Mouse (Mus musculus) midbrain, embryonic 14.5 days (tissue): ENCODE data around the gene Slc35g3. TPM values are rescaled to one million over a fixed set of nuclear protein-coding genes. Genes with fewer than 3 reads are reported as not detected.

Source experiments
- ATAC-seq: fragments of 200-750 bp; cut with Nextera tagmentation; 2 replicates; pipeline ENCODE4 v1.8.0; 2017; ENCODE audit warnings: moderate number of reproducible peaks, moderate library complexity; ENCODE audit not compliant: low FRiP score, low TSS enrichment
- DNase-seq: peaks from one replicate; pipeline ENCODE4 v3.0.0-alpha.2; 2015
- H3K27ac ChIP-seq: fragments of 300-500 bp; sonication (generic); replicated peaks from 2 replicates; pipeline ENCODE4 v1.5.1; 2014; ENCODE audit warnings: mild to moderate bottlenecking, low read depth, low read length, moderate library complexity
- H3K27me3 ChIP-seq: fragments of 300-500 bp; sonication (generic); 2 replicates; pipeline ENCODE4 v1.6.1; 2014; ENCODE audit warnings: low read length, control low read depth, mixed read lengths; ENCODE audit not compliant: control insufficient read depth, insufficient read depth
- H3K36me3 ChIP-seq: fragments of 300-500 bp; sonication (generic); 2 replicates; pipeline ENCODE4 v1.6.1; 2014; ENCODE audit warnings: low read length, control low read depth; ENCODE audit not compliant: control insufficient read depth, insufficient read depth
- H3K4me1 ChIP-seq: fragments of 300-500 bp; sonication (generic); 2 replicates; pipeline ENCODE4 v1.6.1; 2014; ENCODE audit warnings: mild to moderate bottlenecking, antibody characterized with exemption, low read length, control low read depth; ENCODE audit not compliant: control insufficient read depth, insufficient read depth
- H3K4me2 ChIP-seq: fragments of 300-500 bp; sonication (generic); 2 replicates; pipeline ENCODE4 v1.6.1; 2014; ENCODE audit warnings: mild to moderate bottlenecking, low read length, moderate library complexity
- H3K4me3 ChIP-seq: fragments of 300-500 bp; sonication (generic); replicated peaks from 2 replicates; pipeline ENCODE4 v1.5.1; 2014; ENCODE audit warnings: low read depth, low read length
- H3K9ac ChIP-seq: fragments of 300-500 bp; sonication (generic); replicated peaks from 2 replicates; pipeline ENCODE4 v1.6.1; 2014; ENCODE audit warnings: mild to moderate bottlenecking, low read length, moderate library complexity
- H3K9me3 ChIP-seq: fragments of 300-500 bp; sonication (generic); 2 replicates; pipeline ENCODE4 v1.6.1; 2016; ENCODE audit warnings: low read length, control low read depth, mixed read lengths; ENCODE audit not compliant: control insufficient read depth
- WGBS: fragments of 180-500 bp; shearing (Covaris S2); extraction: QIAGEN DNeasy Blood & Tissue Kit; methylation state at CpG from one replicate; pipeline ENCODE4 v1.1.7; 2014; 5-methylcytosine and 5-hydroxymethylcytosine counted together
- polyA plus RNA-seq: library from polyadenylated mRNA; unstranded; fragments of >200 nt; fragmentation: Nextera tagmentation; extraction: Ambion mirVana; gene quantifications from 2 replicates; pipeline ENCODE4 v1.2.1, GENCODE M21; 2014

Gene Slc35g3
- polyA plus RNA-seq, 1 experiment from 2014 or later, result 0.14 TPM

- Histone ChIP-seq H3K27me3 (no peaks in the 10 kb centered on the region), H3K4me1 (no peaks in the 10 kb centered on the region), H3K4me3 (no peak overlapping the region), H3K27ac (no peak overlapping the region), H3K4me2 (no peak overlapping the region), H3K36me3 (no peaks in the 10 kb centered on the region), H3K9ac (no peak overlapping the region), H3K9me3 (no peaks in the 10 kb centered on the region)
- ATAC-seq (no peak), DNase-seq (no peak)
- 34% methylated on average over 15 of the region's 15 CpGs for WGBS
These were observed 43.1 kb downstream of the Slc35g3 start for GRCm38 (mm10) chr11:69718661-69719060.

GRCm38 (mm10) chr11:69716953-69717352 is 44.8 kb downstream of the Slc35g3 start:
- H3K27me3 ChIP-seq, result no peaks in the 10 kb centered on the region
- no peak overlapping the region for H3K4me3 ChIP-seq
- DNase-seq (no peak), ATAC-seq (no peak)
- no peaks in the 10 kb centered on the region for H3K4me1 ChIP-seq
- no peak overlapping the region for H3K4me2 ChIP-seq
- H3K27ac ChIP-seq, result no peak overlapping the region
- H3K9ac ChIP-seq, result no peak overlapping the region
- 60% methylated on average over 4 of the region's 4 CpGs for WGBS
- H3K36me3 ChIP-seq, result no peaks in the 10 kb centered on the region
- no peaks in the 10 kb centered on the region for H3K9me3 ChIP-seq

GRCm38 (mm10) chr11:69715929-69716328 is 45.8 kb downstream of the Slc35g3 start:
- ATAC-seq, result no peak
- Histone ChIP-seq H3K4me1 (no peaks in the 10 kb centered on the region), H3K36me3 (no peaks in the 10 kb centered on the region), H3K27ac (no peak overlapping the region), H3K27me3 (no peaks in the 10 kb centered on the region), H3K9ac (no peak overlapping the region), H3K4me3 (no peak overlapping the region), H3K9me3 (no peaks in the 10 kb centered on the region), H3K4me2 (no peak overlapping the region)
- DNase-seq, result no peak
- WGBS, result 19% methylated on average over 5 of the region's 5 CpGs

- Histone ChIP-seq H3K36me3 (no peaks in the 10 kb centered on the region), H3K27me3 (no peaks in the 10 kb centered on the region), H3K9me3 (no peaks in the 10 kb centered on the region), H3K4me1 (no peaks in the 10 kb centered on the region), H3K27ac (no peak overlapping the region), H3K9ac (no peak overlapping the region), H3K4me3 (no peak overlapping the region), H3K4me2 (no peak overlapping the region)
- DNase-seq (no peak), ATAC-seq (no peak)
- WGBS, result 59% methylated on average over 9 of the region's 9 CpGs
These were observed 46.3 kb downstream of the Slc35g3 start for GRCm38 (mm10) chr11:69715482-69715881.

GRCm38 (mm10) chr11:69714636-69715329 is 47.0 kb downstream of the Slc35g3 start:
- H3K4me2 ChIP-seq, result no peak overlapping the region
- DNase-seq (no peak), ATAC-seq (no peak)
- H3K9me3 ChIP-seq, result no peaks in the 10 kb centered on the region
- H3K36me3 ChIP-seq, result no peaks in the 10 kb centered on the region
- WGBS, result 68% methylated on average over 18 of the region's 18 CpGs
- no peak overlapping the region for H3K27ac ChIP-seq
- H3K4me3 ChIP-seq, result no peak overlapping the region
- H3K9ac ChIP-seq, result no peak overlapping the region
- no peaks in the 10 kb centered on the region for H3K27me3 ChIP-seq
- H3K4me1 ChIP-seq, result no peaks in the 10 kb centered on the region

GRCm38 (mm10) chr11:69712954-69713672 is 48.7 kb downstream of the Slc35g3 start:
- Histone ChIP-seq H3K27me3 (no peaks in the 10 kb centered on the region), H3K4me1 (no peaks in the 10 kb centered on the region), H3K4me3 (no peak overlapping the region), H3K27ac (no peak overlapping the region), H3K4me2 (no peak overlapping the region), H3K9me3 (no peaks in the 10 kb centered on the region), H3K36me3 (no peaks in the 10 kb centered on the region), H3K9ac (no peak overlapping the region)
- DNase-seq, result no peak
- 86% methylated on average over 20 of the region's 20 CpGs for WGBS
- no peak for ATAC-seq

- WGBS, result 76% methylated on average over 2 of the region's 2 CpGs
- no peak overlapping the region for H3K9ac ChIP-seq
- ATAC-seq, result no peak
These were observed 50.7 kb downstream of the Slc35g3 start for GRCm38 (mm10) chr11:69711082-69711481.

GRCm38 (mm10) chr11:69710470-69710869 is 51.3 kb downstream of the Slc35g3 start:
- H3K27me3 ChIP-seq, result no peaks in the 10 kb centered on the region
- H3K4me1 ChIP-seq, result no peaks in the 10 kb centered on the region
- H3K36me3 ChIP-seq, result no peaks in the 10 kb centered on the region
- DNase-seq (no peak), ATAC-seq (no peak)
- H3K9ac ChIP-seq, result no peak overlapping the region
- H3K27ac ChIP-seq, result no peak overlapping the region
- 74% methylated on average over 3 of the region's 3 CpGs for WGBS
- no peaks in the 10 kb centered on the region for H3K9me3 ChIP-seq
- H3K4me3 ChIP-seq, result no peak overlapping the region
- H3K4me2 ChIP-seq, result no peak overlapping the region

More at GRCm38 (mm10) chr11:69711082-69711481, 50.7 kb downstream of the Slc35g3 start:
- no peak overlapping the region for H3K4me3 ChIP-seq
- H3K27ac ChIP-seq, result no peak overlapping the region
- DNase-seq, result no peak
- H3K4me1 ChIP-seq, result no peaks in the 10 kb centered on the region
- no peaks in the 10 kb centered on the region for H3K36me3 ChIP-seq
- no peaks in the 10 kb centered on the region for H3K9me3 ChIP-seq
- H3K4me2 ChIP-seq, result no peak overlapping the region
- H3K27me3 ChIP-seq, result no peaks in the 10 kb centered on the region
